Mouse (Mus musculus) layer of hippocampus, postnatal 14 days (tissue): ENCODE measurements around the gene Gmds. TPM values are rescaled to one million over a fixed set of nuclear protein-coding genes. Genes with fewer than 3 reads are reported as not detected.
A peak's percentile ranks its signal among the peaks of the same experiment; 100 is the strongest.

Experiments used
- DNase-seq, 2 experiments: peaks; one replicate each; pipeline ENCODE4 v3.0.0; 2021 to 2022; ENCODE audit warnings: low spot score in 2 of 2, mixed read lengths in 1 of 2
- total RNA-seq, 2 experiments: library from RNA; stranded (reverse); gene quantifications; 2 replicates each; pipeline ENCODE4 v1.2.3; 2021

The Gmds gene
- total RNA-seq, 2 experiments from 2014 or later, result 15.8 to 18.0 TPM

- DNase-seq, result peak; percentile 81 to 82
Observed at GRCm38 (mm10) chr13:31800581-31801576, 537.7 kb downstream of the Gmds start.

DNA sequence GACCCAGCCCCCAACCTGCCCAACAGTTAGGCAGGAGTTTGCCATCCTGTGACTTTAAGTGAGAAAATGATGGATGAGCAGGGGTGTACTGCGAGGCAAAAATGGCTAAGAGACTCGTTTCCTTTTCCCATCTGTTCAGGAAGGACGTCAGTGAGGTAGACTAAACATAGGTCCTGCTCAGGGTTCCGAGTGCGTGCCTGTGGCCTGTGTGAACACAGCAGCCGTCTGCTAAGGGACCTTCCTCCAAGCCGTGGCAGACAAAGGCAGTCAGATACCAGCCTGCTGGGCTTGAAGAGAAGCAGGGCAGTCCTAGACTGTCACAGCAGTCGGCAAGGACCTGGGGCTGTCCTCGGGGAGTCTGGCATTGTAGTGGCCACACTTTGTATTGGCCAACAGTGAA is 540.5 kb downstream of the Gmds start:
- DNase-seq, result no peak

DNA sequence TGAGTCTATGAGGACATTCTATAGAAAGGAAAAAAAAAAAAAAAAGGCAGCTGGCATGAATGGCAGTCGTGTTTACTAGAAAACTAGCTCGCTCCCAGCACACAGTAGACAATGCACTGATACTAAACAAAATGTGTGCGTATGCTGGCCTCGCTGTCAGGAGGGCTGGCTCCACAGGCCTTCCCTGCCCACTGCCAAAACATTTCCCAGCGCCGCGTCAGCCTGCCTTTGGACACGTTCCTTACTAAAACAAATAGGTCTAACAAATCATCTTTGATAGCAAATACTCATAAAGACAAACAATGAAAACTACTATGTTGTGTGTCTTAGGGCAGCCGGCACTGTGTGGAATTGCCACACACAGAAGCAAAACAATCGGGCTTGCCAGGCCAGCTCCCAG is 541.2 kb downstream of the Gmds start:
- no peak for DNase-seq

DNA sequence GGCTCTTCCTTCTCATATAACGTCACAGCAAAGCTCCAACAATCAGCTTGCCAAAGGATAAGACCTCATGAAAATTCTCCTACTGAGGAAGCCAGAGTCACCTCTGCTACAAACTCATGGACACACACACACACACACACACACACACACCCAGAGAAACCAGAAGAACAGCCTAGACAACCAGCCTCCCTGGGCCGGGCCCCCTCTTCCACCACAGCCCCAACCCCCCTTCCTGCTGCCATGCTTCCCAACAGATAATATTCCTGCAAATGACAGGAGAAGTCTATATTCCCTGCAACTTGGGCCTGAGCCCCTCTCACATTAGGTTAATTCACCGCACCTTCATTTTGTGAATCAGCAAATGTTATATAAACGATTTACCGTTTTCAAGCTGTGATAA is 545.4 kb downstream of the Gmds start:
- no peak for DNase-seq

- peak in 1 of 2 experiments; percentile 65 for DNase-seq
Observed at GRCm38 (mm10) chr13:31792480-31793132, 545.9 kb downstream of the Gmds start.

GRCm38 (mm10) chr13:31784757-31785156 is 553.8 kb downstream of the Gmds start:
- DNase-seq, result no peak

- no peak for DNase-seq
Observed at GRCm38 (mm10) chr13:31782063-31782462, 556.5 kb downstream of the Gmds start.

- no peak for DNase-seq
Observed at GRCm38 (mm10) chr13:31780299-31780698, 558.2 kb downstream of the Gmds start.

DNA sequence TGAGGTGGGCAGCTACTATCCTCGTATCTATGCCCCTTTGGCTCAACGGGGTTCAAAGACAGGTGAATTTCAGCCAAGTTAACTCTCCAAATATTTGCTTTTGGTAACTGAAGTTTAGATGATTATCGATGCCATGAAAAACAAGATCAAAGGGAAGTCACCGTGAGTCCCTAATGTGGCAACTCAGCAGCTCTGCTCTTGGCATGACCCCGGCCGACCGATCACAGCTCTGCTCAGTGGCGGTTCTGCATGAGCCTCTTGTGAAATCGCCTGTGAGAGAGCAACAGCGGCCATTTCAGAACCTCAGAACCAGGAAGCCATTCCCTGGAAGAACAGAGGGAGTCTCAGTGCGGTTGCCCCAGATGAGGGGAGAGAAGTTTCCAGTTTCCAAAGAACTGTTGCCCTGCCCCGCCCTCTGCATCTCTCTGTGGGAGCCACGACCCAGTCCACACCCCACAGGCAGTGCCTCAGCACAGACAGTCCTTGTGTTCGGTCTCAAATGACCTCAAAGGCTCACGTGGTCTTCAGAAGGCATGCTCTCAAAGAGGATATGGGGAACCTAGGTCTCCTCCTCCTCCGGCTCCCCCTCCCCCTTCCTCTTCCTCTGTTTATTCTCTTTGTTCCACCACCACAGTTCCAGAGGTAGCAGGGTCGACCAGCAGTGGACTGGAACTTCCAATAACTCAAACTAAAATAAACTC is 559.1 kb downstream of the Gmds start:
- DNase-seq, result no peak

DNA sequence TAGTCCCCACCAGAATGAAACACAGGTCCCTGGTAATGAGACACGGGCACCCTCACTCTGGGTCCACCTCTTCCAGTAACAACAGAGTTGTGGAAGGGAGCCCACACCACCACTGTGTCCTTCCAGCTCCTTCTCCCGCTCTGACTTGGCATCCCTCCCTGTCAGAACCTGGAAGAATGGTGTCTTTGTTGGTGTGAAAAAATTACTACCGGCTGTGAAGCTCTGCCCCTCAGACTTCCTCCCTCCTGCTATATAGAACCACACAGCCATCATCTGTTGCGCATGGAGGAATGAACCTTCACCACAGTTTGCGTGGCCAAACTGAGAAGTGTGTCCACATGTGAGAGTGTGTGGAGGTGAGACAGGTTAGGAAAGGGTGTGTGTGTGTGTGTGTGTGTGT is 562.8 kb downstream of the Gmds start:
- no peak for DNase-seq

- DNase-seq, result no peak
Observed at GRCm38 (mm10) chr13:31772882-31773281, 565.7 kb downstream of the Gmds start.
